Mouse (Mus musculus): ENCODE results near the gene Exog.

Exog gene

DNA sequence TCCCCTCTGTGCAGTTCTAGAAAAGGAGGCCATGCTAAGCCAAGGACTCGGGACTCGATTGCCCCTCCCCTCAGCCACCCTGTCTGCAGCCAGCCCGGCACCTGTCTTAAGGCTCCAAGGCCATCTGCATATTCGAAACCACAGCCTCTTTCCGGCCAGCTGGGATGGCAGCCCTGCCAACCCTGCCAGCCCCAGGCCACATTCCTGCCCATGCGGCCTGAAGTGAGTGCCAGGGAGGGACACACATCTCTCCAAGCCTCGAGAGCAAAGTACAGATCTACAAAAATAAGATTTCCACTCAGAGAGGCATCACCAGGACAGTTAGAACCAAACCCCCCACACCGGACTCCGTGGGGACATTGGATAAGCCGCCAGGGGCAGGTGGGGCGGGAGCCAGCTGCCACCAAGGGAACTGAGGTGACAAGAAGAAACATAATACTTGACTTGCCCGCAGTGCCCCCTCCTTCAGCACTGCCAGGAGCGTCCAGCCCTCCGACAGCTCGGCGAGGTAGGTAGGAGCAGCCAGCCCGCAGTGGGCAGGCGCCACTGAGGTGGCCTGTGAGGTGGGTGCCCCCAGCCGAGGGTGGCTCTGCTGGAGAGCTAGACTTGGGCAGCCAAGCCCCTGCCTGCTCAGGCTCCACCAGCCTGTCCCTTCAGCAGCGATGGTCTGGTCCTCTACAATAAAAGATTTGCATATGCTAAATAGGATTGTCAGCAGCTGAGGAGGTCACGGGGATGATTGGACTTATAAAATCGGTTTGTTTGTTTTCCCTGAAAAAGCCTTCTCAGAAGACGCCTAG, 39.0 kb downstream of the Exog start:
- Histone ChIP-seq H3K4me3 (replicated peaks; ENCODE audit: low read length) (peak overlapping the region; percentile 35), H3K9me3 (ENCODE audit: low read length) (no peaks in the 10 kb centered on the region), H3K36me3 (ENCODE audit: insufficient read depth, low read length) (no peaks in the 10 kb centered on the region), H3K27me3 (ENCODE audit: insufficient read depth, low read length) (peaks cover 25% of the 10 kb centered on the region), H3K4me1 (replicated peaks; ENCODE audit: low read depth, low read length) (peaks cover 34% of the 10 kb centered on the region)
- TF ChIP-seq CTCF (conservative IDR thresholded peaks at IDR 0.05; ENCODE audit: low read length) (no peak), NANOG (IDR thresholded peaks at IDR 0.05; ENCODE audit: borderline replicate concordance, low read length) (no peak), POU5F1 (IDR thresholded peaks at IDR 0.05; ENCODE audit: borderline replicate concordance, low read length) (no peak)

DNA sequence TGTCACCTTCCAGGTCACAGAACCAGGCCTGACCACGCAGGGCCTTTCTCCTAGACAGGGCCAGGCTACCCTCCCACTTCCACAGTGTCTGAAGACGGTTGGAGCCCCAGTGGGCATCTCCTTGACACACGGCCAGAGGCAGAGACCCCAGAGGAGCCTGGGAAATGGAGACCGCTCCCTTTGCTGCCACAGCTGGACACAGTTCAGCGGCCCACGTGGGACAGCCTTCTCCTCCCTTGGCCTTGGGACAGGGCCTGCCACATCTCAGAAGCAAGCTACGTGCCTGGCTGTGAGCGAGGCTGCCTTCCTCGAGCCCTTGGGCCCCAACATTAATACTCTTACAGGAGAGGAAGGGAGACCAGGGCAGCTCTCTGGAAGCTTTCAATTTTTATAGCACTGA, 39.7 kb downstream of the Exog start:
- H3K4me3 ChIP-seq (replicated peaks; ENCODE audit: low read length): peak overlapping the region; percentile 35; the same call in 1 of the 2 replicates
- no peaks in the 10 kb centered on the region for H3K9me3 ChIP-seq (ENCODE audit: low read length)
- H3K4me1 ChIP-seq (replicated peaks; ENCODE audit: low read depth, low read length): peaks cover 34% of the 10 kb centered on the region
- peaks cover 25% of the 10 kb centered on the region for H3K27me3 ChIP-seq (ENCODE audit: insufficient read depth, low read length)
- TF ChIP-seq NANOG (IDR thresholded peaks at IDR 0.05; ENCODE audit: borderline replicate concordance, low read length) (no peak), POU5F1 (IDR thresholded peaks at IDR 0.05; ENCODE audit: borderline replicate concordance, low read length) (no peak), CTCF (conservative IDR thresholded peaks at IDR 0.05; ENCODE audit: low read length) (no peak)
- no peaks in the 10 kb centered on the region for H3K36me3 ChIP-seq (ENCODE audit: insufficient read depth, low read length)

DNA sequence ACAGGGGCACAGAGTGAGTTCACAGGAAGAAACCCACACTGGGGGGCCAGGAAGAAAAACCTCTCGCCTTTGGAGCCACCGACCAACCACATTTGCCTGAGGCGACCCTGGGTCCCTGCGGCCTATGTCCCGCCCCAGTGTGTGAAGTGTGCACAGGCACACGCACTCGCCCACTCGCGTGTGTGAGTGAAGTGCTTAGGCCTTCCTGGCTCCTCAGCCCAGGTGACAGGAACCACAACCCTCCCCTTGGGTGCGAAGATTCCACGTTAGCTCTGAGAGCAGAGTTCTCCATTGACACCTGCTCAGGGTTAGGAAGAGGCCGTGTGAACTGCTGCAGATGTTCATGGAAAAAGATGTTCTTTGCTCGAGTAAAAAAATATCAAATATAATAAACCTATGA, 40.1 kb downstream of the Exog start:
- peaks cover 3% of the 10 kb centered on the region for H3K9me3 ChIP-seq (ENCODE audit: low read length)
- peaks cover 25% of the 10 kb centered on the region for H3K27me3 ChIP-seq (ENCODE audit: insufficient read depth, low read length)
- TF ChIP-seq NANOG (IDR thresholded peaks at IDR 0.05; ENCODE audit: borderline replicate concordance, low read length): no peak
- TF ChIP-seq POU5F1 (IDR thresholded peaks at IDR 0.05; ENCODE audit: borderline replicate concordance, low read length): no peak
- no peak for TF ChIP-seq CTCF (conservative IDR thresholded peaks at IDR 0.05; ENCODE audit: low read length)
- peaks cover 34% of the 10 kb centered on the region for H3K4me1 ChIP-seq (replicated peaks; ENCODE audit: low read depth, low read length)
- H3K4me3 ChIP-seq (replicated peaks; ENCODE audit: low read length): 0 out of 2 replicates have a peak overlapping the region, but pooled peaks have one; percentile 35
- H3K36me3 ChIP-seq (ENCODE audit: insufficient read depth, low read length): no peaks in the 10 kb centered on the region

DNA sequence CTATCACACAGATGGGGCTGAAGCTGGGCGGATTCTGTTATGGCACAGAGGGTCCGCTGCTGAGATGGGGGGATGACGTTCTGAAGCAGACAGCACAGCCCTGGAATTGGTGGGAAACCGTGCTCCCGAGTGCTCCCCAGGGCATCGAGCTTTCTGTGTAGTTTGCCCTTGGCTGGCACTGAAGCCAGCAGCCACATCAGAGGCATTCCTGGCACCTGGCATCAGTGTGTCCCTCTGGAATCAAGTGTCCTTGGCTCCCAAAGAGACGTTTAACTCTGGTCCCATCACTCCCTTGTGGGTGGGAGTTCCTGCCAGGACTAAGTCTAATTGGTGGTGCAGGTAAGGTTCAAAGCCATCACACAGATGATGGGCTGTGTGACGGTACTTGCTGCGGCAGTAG, 51.6 kb downstream of the Exog start:
- H3K36me3 ChIP-seq (ENCODE audit: insufficient read depth, low read length): no peaks in the 10 kb centered on the region
- H3K4me1 ChIP-seq (replicated peaks; ENCODE audit: low read depth, low read length): peaks cover 18% of the 10 kb centered on the region
- no peaks in the 10 kb centered on the region; the same call in 1 of the 2 replicates for H3K9me3 ChIP-seq (ENCODE audit: low read length)
- H3K4me3 ChIP-seq (replicated peaks; ENCODE audit: low read length): no peak overlapping the region
- H3K27me3 ChIP-seq (ENCODE audit: insufficient read depth, low read length): peaks cover 33% of the 10 kb centered on the region
- no peak for TF ChIP-seq CTCF (conservative IDR thresholded peaks at IDR 0.05; ENCODE audit: low read length)
- no peak for TF ChIP-seq POU5F1 (IDR thresholded peaks at IDR 0.05; ENCODE audit: borderline replicate concordance, low read length)
- TF ChIP-seq NANOG (IDR thresholded peaks at IDR 0.05; ENCODE audit: borderline replicate concordance, low read length): no peak

GRCm38 (mm10) chr9:119496960-119497359, 52.2 kb downstream of the Exog start:
- TF ChIP-seq CTCF (conservative IDR thresholded peaks at IDR 0.05; ENCODE audit: low read length) (no peak), POU5F1 (IDR thresholded peaks at IDR 0.05; ENCODE audit: borderline replicate concordance, low read length) (no peak), NANOG (IDR thresholded peaks at IDR 0.05; ENCODE audit: borderline replicate concordance, low read length) (no peak)
- Histone ChIP-seq H3K4me3 (replicated peaks; ENCODE audit: low read length) (no peak overlapping the region), H3K4me1 (replicated peaks; ENCODE audit: low read depth, low read length) (peaks cover 20% of the 10 kb centered on the region), H3K9me3 (ENCODE audit: low read length) (no peaks in the 10 kb centered on the region; the same call in 1 of the 2 replicates), H3K36me3 (ENCODE audit: insufficient read depth, low read length) (no peaks in the 10 kb centered on the region), H3K27me3 (ENCODE audit: insufficient read depth, low read length) (peaks cover 36% of the 10 kb centered on the region)

GRCm38 (mm10) chr9:119497546-119498246, 53.0 kb downstream of the Exog start:
- Histone ChIP-seq H3K4me3 (replicated peaks; ENCODE audit: low read length) (no peak overlapping the region), H3K9me3 (ENCODE audit: low read length) (no peaks in the 10 kb centered on the region; the same call in 1 of the 2 replicates), H3K27me3 (ENCODE audit: insufficient read depth, low read length) (peaks cover 36% of the 10 kb centered on the region), H3K36me3 (ENCODE audit: insufficient read depth, low read length) (no peaks in the 10 kb centered on the region), H3K4me1 (replicated peaks; ENCODE audit: low read depth, low read length) (peaks cover 17% of the 10 kb centered on the region)
- no peak for TF ChIP-seq NANOG (IDR thresholded peaks at IDR 0.05; ENCODE audit: borderline replicate concordance, low read length)
- no peak for TF ChIP-seq CTCF (conservative IDR thresholded peaks at IDR 0.05; ENCODE audit: low read length)
- no peak for TF ChIP-seq POU5F1 (IDR thresholded peaks at IDR 0.05; ENCODE audit: borderline replicate concordance, low read length)

DNA sequence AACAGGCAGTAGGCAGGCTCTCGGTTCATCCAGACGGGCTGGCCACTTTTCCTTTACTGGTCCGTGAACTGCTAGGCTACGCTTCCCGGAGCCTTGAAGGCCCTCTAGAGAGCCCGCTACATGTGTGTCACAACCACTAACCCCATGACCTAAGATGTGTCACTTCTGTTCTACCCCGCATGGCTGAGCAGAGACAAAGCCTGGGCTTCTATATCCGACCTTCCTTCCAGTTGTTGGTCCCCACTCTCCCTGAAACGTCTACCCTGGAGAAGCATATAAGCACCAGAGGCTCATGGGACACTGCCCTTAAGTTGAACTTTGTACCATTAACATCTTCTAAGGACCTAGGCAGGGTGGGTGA, 53.5 kb downstream of the Exog start:
- H3K4me1 ChIP-seq (replicated peaks; ENCODE audit: low read depth, low read length): peaks cover 17% of the 10 kb centered on the region
- H3K36me3 ChIP-seq (ENCODE audit: insufficient read depth, low read length): no peaks in the 10 kb centered on the region
- TF ChIP-seq CTCF (conservative IDR thresholded peaks at IDR 0.05; ENCODE audit: low read length) (no peak), POU5F1 (IDR thresholded peaks at IDR 0.05; ENCODE audit: borderline replicate concordance, low read length) (no peak), NANOG (IDR thresholded peaks at IDR 0.05; ENCODE audit: borderline replicate concordance, low read length) (no peak)
- H3K27me3 ChIP-seq (ENCODE audit: insufficient read depth, low read length): peaks cover 33% of the 10 kb centered on the region
- H3K9me3 ChIP-seq (ENCODE audit: low read length): no peaks in the 10 kb centered on the region; the same call in 1 of the 2 replicates
- H3K4me3 ChIP-seq (replicated peaks; ENCODE audit: low read length): no peak overlapping the region

GRCm38 (mm10) chr9:119498885-119499284, 54.1 kb downstream of the Exog start:
- no peaks in the 10 kb centered on the region for H3K36me3 ChIP-seq (ENCODE audit: insufficient read depth, low read length)
- H3K4me3 ChIP-seq (replicated peaks; ENCODE audit: low read length): no peak overlapping the region
- TF ChIP-seq CTCF (conservative IDR thresholded peaks at IDR 0.05; ENCODE audit: low read length) (no peak), NANOG (IDR thresholded peaks at IDR 0.05; ENCODE audit: borderline replicate concordance, low read length) (no peak), POU5F1 (IDR thresholded peaks at IDR 0.05; ENCODE audit: borderline replicate concordance, low read length) (no peak)
- peaks cover 30% of the 10 kb centered on the region for H3K27me3 ChIP-seq (ENCODE audit: insufficient read depth, low read length)
- H3K9me3 ChIP-seq (ENCODE audit: low read length): no peaks in the 10 kb centered on the region; the same call in 1 of the 2 replicates
- H3K4me1 ChIP-seq (replicated peaks; ENCODE audit: low read depth, low read length): peaks cover 17% of the 10 kb centered on the region
